Mouse (Mus musculus) fat pad, adult 2 months (tissue): ENCODE measurements around the gene Kalrn.

Experiments used
- DNase-seq: peaks from one replicate; pipeline ENCODE4 v3.0.0-alpha.2; 2011; ENCODE audit warnings: low read depth, low spot score; ENCODE audit errors: extremely low read depth

Gene Kalrn

GRCm38 (mm10) chr16:34573151-34573802 lies at the start of gene Kalrn:
Gene Kalrn, minus strand, starts transcription at chr16:34573532.
- DNase-seq: no peak

- DNase-seq: no peak
Observed at GRCm38 (mm10) chr16:34614021-34614420, 40.7 kb upstream of the Kalrn start.

GRCm38 (mm10) chr16:34610137-34610536 lies 36.8 kb upstream of the Kalrn start:
- DNase-seq: no peak

- no peak for DNase-seq
Observed at GRCm38 (mm10) chr16:34605679-34606078, 32.3 kb upstream of the Kalrn start.

GRCm38 (mm10) chr16:34603854-34604253 lies 30.5 kb upstream of the Kalrn start:
- DNase-seq: no peak

DNA sequence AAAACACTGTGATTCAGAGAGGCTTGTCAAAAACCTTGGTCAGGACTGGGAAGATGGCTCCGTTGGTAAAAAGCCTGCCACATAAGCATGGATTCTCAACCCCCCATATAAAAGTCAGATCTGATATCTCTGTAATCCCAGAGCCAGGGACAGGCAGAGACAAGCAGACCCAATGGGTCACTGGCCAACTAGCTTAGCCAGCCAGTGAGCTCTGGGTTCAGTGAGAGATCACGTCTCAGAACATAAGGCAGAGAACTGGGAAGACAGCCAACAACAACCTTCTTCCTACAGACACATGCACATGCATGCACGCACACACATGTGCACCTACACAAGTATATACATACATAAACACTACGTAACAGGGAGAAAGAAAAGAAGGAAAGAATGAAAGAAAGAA lies 29.7 kb upstream of the Kalrn start:
- DNase-seq: peak; percentile 95

DNA sequence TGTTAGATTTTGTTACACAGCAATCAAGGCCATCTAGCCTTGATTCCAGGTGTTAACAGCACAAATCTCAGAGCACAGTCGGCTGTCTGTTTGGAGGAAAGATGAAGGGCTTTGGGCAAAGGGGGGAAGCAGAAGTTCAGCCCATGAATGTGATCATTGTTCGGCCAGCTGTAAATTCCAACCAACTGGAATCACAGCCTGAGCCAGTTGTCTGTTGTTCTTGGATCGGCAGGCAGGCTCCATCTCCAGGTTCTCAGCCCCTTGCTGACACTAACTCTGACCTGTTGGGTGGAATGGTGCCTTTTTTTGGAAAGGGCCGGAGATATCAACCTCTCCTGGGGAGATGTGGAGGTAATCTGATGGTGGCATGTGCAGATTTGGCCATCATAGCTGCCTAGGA lies 28.6 kb upstream of the Kalrn start:
- DNase-seq: peak; percentile 54

- no peak for DNase-seq
Observed at GRCm38 (mm10) chr16:34595294-34595693, 22.0 kb upstream of the Kalrn start.

DNA sequence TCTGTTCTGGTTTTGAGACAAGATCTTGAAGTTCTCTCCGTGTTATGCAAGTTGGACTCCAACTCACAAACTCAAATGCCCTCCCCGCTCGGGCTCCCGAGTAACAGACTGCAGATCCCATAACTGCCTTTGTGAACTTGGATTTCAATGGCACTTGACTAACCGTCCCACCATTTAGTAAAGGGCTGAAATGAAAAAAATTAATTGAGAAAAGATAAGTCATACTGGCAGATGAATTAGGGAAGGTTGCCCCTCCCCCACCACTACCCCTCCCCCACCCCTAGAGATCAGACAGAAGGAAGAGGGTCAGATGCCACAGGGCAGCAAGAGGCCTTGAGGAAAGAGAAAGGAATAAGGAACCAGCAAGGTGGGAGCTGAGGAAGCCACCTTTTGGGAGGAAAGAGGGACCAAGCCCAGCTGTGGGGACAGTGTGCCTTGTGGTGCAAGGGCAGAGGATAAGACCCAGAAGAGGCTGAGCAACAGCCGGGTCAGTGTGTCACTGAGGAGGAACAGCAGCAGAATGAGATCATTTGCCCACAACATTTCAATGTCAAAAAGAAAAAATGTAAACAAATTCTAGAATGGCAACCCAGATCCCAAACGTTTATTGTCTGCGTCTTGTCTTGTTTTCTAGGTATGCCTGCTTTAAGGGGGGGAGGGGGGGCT lies 21.4 kb upstream of the Kalrn start:
- no peak for DNase-seq

DNA sequence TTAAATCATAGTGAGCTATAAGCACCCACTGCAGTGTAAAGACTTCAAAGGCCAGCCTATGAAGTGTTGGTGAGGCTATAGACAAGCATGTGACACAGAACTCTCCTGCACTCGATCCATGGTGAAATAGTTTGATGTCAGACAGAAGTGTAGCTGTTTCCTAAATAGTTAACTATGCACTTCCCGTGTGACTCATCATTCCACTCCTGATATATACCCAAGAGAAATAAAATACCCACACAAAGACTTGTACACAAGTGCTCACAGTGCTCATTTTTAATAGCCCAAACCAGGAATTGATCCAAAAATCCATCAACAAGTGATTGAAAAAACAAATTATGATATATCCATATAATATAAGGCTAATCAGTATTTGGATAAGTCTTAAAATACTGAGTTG lies 19.4 kb upstream of the Kalrn start:
- DNase-seq: no peak

GRCm38 (mm10) chr16:34591934-34592333 lies 18.6 kb upstream of the Kalrn start:
- no peak for DNase-seq

GRCm38 (mm10) chr16:34579671-34580326 lies 6.5 kb upstream of the Kalrn start:
- no peak for DNase-seq

DNA sequence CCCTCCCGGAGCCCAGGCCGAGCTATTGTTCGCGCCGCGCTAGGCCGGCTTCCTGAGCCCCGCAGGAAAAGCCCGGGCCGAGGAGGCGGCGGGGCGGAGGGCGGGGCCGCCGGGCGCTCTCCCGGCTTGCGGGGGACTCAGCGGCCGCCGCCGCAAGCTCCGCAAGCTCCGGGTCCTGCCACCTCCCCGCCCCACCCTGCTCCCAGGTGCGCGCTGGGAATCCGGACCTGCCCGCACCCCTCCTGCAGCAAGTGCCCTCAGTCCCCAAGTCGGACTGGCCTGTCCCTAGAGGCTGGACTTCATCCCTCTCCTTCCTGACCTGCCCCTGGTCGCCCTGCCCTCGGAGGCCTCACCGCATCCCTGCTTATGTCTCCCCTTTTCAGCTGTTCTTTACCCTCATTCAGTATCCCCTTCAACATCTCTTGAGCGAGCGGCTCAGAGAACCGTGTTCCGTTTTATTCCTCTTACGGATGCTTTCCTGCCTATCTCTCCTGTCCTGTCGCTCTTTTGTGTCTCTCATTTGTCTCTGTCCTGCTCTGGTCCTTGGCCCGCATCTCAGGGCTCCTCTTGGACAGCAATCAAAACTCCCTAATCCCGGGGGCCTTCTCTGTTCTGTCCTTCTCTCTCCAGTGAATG lies 642 bp upstream of the Kalrn start:
- no peak for DNase-seq

DNA sequence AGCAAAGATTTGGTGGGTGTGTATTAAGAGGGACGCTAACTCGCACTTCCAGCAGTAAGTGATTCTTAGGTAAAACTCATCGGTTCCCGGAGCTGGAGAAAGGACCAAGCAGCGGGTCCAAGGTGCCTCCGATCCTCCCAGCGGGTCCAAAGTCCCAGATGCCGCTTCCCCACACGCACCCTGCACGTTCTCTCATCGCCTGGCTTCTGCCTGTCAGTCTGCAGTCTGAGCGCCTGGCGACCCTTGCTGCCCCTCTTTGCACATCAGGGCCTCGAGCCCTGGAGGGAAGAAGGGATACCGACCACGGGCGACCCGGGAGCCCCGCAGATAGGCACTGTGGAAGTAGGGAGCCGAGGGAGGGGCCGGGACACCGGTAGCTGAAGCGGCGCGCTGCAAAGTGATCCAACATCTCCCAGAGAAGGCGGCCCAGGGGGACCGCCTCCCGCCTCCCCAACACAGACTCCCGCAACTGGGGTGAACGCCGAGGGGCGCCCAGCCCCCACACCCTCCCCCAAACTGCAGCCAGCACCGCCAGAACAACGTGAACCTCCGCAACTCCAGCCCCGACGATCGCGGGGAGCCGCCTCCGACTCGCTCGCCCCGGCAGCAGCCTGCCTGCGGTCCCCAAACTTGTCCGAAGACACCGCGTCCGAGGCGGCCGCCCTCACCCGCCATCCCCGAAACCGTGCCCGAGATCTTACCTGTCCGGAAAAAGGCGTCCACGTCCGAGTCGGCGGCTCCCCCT lies 754 bp downstream of the Kalrn start:
- no peak for DNase-seq

DNA sequence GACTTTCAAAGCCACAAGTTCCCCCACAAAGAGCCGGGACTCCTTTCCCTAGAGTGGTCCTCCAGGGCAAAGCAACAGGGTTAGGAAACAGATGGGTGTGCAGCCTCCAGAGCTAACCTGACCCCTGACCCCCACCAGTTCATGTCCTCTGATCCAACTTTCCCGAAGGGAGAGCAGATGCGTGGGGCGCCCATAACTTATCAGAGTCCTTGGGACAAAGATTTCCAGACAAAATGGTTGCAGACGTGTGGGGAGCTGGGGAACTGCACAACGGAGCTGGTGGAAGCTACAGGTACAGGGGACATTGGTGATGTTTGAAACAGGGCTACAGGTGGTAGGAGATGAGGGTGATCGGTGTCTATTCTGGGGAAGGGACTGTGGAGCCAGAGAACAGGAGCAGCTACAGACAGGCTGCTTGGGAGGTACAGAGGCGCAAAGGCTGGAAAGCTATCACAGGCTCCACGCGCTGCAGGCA lies 1.4 kb downstream of the Kalrn start:
- no peak for DNase-seq

DNA sequence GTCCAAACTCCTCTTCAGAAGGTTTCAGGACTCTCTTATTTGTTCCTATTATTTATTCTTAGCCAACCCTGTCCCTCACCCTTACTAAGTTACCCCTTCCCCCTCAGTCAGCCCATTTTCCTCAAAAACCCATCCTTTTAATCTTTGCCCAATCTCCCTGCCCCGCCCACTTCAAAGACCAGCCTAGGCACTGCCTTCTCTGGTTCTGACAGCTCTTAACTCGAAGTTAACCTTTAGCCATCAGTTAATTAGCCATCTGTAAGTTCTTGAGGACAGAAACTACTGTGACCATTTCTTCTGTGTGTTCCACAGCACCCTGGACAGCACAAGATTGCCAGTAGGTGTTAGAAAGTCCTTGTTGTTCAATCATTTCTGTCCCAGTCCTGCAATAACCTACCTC lies 3.4 kb downstream of the Kalrn start:
- no peak for DNase-seq

GRCm38 (mm10) chr16:34568831-34569230 lies 4.5 kb downstream of the Kalrn start:
- DNase-seq: no peak

DNA sequence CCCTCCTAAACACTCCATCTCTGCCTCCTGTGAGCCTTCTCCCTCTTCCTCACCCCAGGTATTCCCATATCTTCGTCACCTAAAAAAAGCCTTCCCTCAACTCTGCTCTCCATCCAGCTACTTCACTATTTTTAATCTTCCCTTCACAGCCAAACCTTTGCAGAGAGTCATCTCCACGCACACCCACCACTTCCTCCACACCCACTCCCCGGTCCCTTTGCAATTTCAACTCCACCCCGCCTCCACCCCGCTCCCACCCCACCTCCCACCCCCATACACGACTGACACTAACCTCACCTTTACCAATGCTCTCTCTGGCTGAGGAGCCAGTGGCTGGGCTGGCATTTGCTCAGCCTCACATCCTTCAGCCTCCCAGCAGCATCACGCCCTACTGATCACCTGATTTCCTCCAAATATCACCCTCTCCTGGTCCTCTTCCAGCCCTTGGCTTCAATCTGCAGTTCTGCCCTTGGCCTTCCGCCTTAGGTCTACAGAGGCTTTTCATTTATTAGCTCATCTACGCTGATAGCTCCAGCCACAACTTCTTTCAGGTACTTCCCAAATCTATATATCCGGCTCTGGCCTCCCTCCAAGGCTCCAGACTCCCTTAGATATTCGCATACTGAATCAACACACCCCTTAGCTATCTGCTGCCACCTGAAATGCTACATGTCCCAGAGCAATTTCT lies 9.6 kb downstream of the Kalrn start:
- no peak for DNase-seq

- DNase-seq: no peak
Observed at GRCm38 (mm10) chr16:34561734-34562135, 11.6 kb downstream of the Kalrn start.

DNA sequence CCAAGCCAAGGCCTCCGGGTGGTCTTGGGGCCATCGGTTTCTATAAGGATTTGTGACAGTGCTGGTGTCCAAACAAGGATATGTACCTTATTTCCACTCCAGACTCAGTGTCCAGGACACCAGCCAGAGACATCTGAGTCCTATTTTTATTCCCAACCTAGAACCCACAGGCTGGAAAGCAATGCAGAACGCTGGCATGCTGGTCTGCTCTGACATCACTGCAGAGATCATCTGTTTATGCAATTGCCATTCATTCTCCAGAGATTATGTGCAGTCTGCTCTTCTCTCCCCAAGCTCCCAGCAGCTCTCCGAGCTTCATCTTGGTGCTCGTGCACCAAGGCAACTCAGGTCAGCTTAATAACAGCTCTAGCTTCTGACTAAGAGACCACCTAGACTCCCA lies 12.5 kb downstream of the Kalrn start:
- DNase-seq: no peak
